Mouse (Mus musculus) liver, adult 2 months (tissue): ENCODE results near the gene Stpg3. TPM values are rescaled to one million over a fixed set of nuclear protein-coding genes. Genes with fewer than 3 reads are reported as not detected.

Source experiments
- DNase-seq: peaks from one replicate; pipeline ENCODE4 v3.0.0-alpha.2; 2011; ENCODE audit warnings: low read depth, low spot score; ENCODE audit errors: extremely low read depth
- H3K27ac ChIP-seq: fragments of 200-500 bp; replicated peaks from 2 replicates; pipeline ENCODE4 v1.5.1; 2012; ENCODE audit warnings: low read depth, mild to moderate bottlenecking, control low read depth, inconsistent platforms, low read length; ENCODE audit not compliant: insufficient read depth
- H3K27me3 ChIP-seq: fragments of 200-500 bp; 2 replicates; pipeline ENCODE4 v1.6.1; 2012; ENCODE audit warnings: mild to moderate bottlenecking, moderate library complexity, low read length, inconsistent platforms; ENCODE audit not compliant: control insufficient read depth, insufficient read depth
- H3K36me3 ChIP-seq: fragments of 200-500 bp; 2 replicates; pipeline ENCODE4 v1.6.1; 2012; ENCODE audit warnings: low read length, inconsistent platforms; ENCODE audit not compliant: control insufficient read depth, insufficient read depth
- H3K4me1 ChIP-seq: fragments of 200-500 bp; 2 replicates; pipeline ENCODE4 v1.6.1; 2011; ENCODE audit warnings: low read length; ENCODE audit not compliant: control insufficient read depth, insufficient read depth
- H3K4me3 ChIP-seq: fragments of 200-500 bp; 2 replicates; pipeline ENCODE4 v1.5.1; 2011; ENCODE audit warnings: low read depth, mild to moderate bottlenecking, control low read depth, low read length, moderate library complexity; ENCODE audit not compliant: insufficient read depth
- H3K79me2 ChIP-seq: fragments of 200-500 bp; 2 replicates; pipeline ENCODE4 v1.6.1; 2012; ENCODE audit warnings: inconsistent platforms, mild to moderate bottlenecking, low read length, moderate library complexity; ENCODE audit not compliant: control insufficient read depth, insufficient read depth
- H3K9ac ChIP-seq: fragments of 200-500 bp; 2 replicates; pipeline ENCODE4 v1.6.1; 2012; ENCODE audit warnings: low read depth, mild to moderate bottlenecking, control low read depth, inconsistent platforms, low read length
- CTCF ChIP-seq: fragments of 200-500 bp; IDR thresholded peaks from 2 replicates; pipeline ENCODE4 v1.5.1; 2011; ENCODE audit warnings: low read depth, low read length, control low read depth
- POLR2A ChIP-seq: fragments of 200-500 bp; IDR thresholded peaks from 2 replicates; pipeline ENCODE4 v1.6.1; 2011; ENCODE audit warnings: low read length, control low read depth; ENCODE audit not compliant: insufficient read depth; ENCODE audit errors: extremely low read depth
- WGBS: fragments of 180-500 bp; shearing (Covaris S2); methylation state at CpG from one replicate; pipeline ENCODE4 v1.1.7; 2018; 5-methylcytosine and 5-hydroxymethylcytosine counted together
- polyA plus RNA-seq: library from polyadenylated mRNA; depleted of rRNA; stranded (reverse); fragments of >200 nt; gene quantifications from 2 replicates; pipeline ENCODE4 v1.2.3, GENCODE M21; 2012
- total RNA-seq: library from RNA; depleted of rRNA; stranded (reverse); fragments of >200 nt; gene quantifications from 2 replicates; pipeline ENCODE4 v1.2.3, GENCODE M21; 2014

Gene Stpg3
- total and polyA plus RNA-seq, 2 experiments, result not detected

GRCm38 (mm10) chr2:25228995-25229530 is 14.6 kb upstream of the Stpg3 start:
- Histone ChIP-seq H3K36me3 (no peaks in the 10 kb centered on the region), H3K4me1 (no peaks in the 10 kb centered on the region), H3K79me2 (no peaks in the 10 kb centered on the region), H3K9ac (no peak overlapping the region), H3K27ac (no peak overlapping the region), H3K27me3 (no peaks in the 10 kb centered on the region), H3K4me3 (no peak overlapping the region)
- TF ChIP-seq POLR2A (no peak), CTCF (no peak)
- WGBS, result 74% methylated on average over 6 of the region's 6 CpGs
- DNase-seq, result no peak

- WGBS, result 0% methylated on average over 7 of the region's 7 CpGs
- DNase-seq, result peak; percentile 77
- Histone ChIP-seq H3K4me1 (no peaks in the 10 kb centered on the region), H3K27me3 (no peaks in the 10 kb centered on the region), H3K4me3 (no peak overlapping the region; the same call in 1 of the 2 replicates), H3K9ac (no peak overlapping the region), H3K27ac (no peak overlapping the region), H3K79me2 (no peaks in the 10 kb centered on the region; the same call in 1 of the 2 replicates), H3K36me3 (no peaks in the 10 kb centered on the region)
- TF ChIP-seq POLR2A (no peak), CTCF (peak; percentile 99)
Measured at GRCm38 (mm10) chr2:25228431-25228889, 14.0 kb upstream of the Stpg3 start.

- Histone ChIP-seq H3K27ac (no peak overlapping the region), H3K4me1 (no peaks in the 10 kb centered on the region), H3K27me3 (no peaks in the 10 kb centered on the region), H3K9ac (no peak overlapping the region), H3K4me3 (no peak overlapping the region), H3K36me3 (no peaks in the 10 kb centered on the region; the same call in 1 of the 2 replicates), H3K79me2 (no peaks in the 10 kb centered on the region; the same call in 1 of the 2 replicates)
- 95% methylated on average over 4 of the region's 4 CpGs for WGBS
- TF ChIP-seq POLR2A, result no peak
- no peak for TF ChIP-seq CTCF
- DNase-seq, result no peak
Measured at GRCm38 (mm10) chr2:25227406-25227805, 13.0 kb upstream of the Stpg3 start.

GRCm38 (mm10) chr2:25226864-25227263 is 12.4 kb upstream of the Stpg3 start:
- Histone ChIP-seq H3K4me3 (no peak overlapping the region), H3K27me3 (no peaks in the 10 kb centered on the region), H3K79me2 (no peaks in the 10 kb centered on the region; the same call in 1 of the 2 replicates), H3K9ac (no peak overlapping the region), H3K4me1 (no peaks in the 10 kb centered on the region), H3K36me3 (no peaks in the 10 kb centered on the region; the same call in 1 of the 2 replicates), H3K27ac (no peak overlapping the region)
- no peak for DNase-seq
- 90% methylated on average over 5 of the region's 5 CpGs for WGBS
- TF ChIP-seq POLR2A (no peak), CTCF (no peak)

GRCm38 (mm10) chr2:25225811-25226379 is 11.5 kb upstream of the Stpg3 start:
- DNase-seq, result no peak
- no peaks in the 10 kb centered on the region for H3K27me3 ChIP-seq
- no peaks in the 10 kb centered on the region for H3K4me1 ChIP-seq
- H3K27ac ChIP-seq, result peak overlapping the region; percentile 59
- H3K4me3 ChIP-seq, result no peak overlapping the region
- H3K9ac ChIP-seq, result no peak overlapping the region
- H3K79me2 ChIP-seq, result no peaks in the 10 kb centered on the region; the same call in 1 of the 2 replicates
- H3K36me3 ChIP-seq, result no peaks in the 10 kb centered on the region; the same call in 1 of the 2 replicates
- WGBS, result 83% methylated on average over 8 of the region's 8 CpGs
- TF ChIP-seq CTCF, result no peak
- no peak for TF ChIP-seq POLR2A
